Mouse (Mus musculus): ENCODE data around the gene Galnt10. TPM values are rescaled to one million over a fixed set of nuclear protein-coding genes. Genes with fewer than 3 reads are reported as not detected.

Gene Galnt10
- total RNA-seq, 2 experiments from 2014 or later = 39.4 to 102 TPM

DNA sequence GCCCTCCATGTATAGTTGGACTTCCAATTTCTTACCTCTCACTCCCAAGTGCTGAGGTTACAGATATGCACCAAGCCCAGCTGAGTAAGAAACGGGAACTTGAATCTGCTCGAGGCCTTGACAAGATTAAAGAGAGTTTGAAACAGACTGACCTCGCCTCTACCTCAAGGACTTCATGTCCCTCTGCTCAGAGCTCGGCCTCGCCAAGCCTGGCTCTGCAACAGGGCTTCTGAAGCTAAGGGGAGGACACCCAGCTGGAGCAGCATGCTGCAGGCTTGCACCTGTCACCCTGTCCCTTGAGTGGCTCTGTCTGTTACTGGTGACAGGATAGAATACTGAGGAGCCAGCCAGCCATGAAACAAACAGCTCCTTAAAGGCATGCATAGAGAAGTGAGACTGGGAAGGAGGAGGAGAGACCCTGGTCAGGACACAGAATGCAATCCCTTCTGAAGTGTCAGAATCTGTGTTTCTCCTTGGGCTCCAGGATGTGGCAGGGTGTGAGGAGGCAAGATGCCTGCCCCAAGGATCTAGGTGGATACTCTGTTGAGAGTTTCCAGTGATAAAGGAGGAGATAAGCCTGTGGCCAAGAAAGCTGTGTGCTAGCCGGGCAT is 11.2 kb upstream of the Galnt10 start:
- ATAC-seq (replicated peaks; ENCODE audit: low FRiP score, poor library complexity, severe bottlenecking) = no peak

GRCm38 (mm10) chr11:57635148-57635547 is 10.1 kb upstream of the Galnt10 start:
- ATAC-seq (replicated peaks; ENCODE audit: low FRiP score, poor library complexity, severe bottlenecking) = no peak

- no peak for ATAC-seq (replicated peaks; ENCODE audit: low FRiP score, poor library complexity, severe bottlenecking)
Measured at GRCm38 (mm10) chr11:57643691-57644090, 1.6 kb upstream of the Galnt10 start.

DNA sequence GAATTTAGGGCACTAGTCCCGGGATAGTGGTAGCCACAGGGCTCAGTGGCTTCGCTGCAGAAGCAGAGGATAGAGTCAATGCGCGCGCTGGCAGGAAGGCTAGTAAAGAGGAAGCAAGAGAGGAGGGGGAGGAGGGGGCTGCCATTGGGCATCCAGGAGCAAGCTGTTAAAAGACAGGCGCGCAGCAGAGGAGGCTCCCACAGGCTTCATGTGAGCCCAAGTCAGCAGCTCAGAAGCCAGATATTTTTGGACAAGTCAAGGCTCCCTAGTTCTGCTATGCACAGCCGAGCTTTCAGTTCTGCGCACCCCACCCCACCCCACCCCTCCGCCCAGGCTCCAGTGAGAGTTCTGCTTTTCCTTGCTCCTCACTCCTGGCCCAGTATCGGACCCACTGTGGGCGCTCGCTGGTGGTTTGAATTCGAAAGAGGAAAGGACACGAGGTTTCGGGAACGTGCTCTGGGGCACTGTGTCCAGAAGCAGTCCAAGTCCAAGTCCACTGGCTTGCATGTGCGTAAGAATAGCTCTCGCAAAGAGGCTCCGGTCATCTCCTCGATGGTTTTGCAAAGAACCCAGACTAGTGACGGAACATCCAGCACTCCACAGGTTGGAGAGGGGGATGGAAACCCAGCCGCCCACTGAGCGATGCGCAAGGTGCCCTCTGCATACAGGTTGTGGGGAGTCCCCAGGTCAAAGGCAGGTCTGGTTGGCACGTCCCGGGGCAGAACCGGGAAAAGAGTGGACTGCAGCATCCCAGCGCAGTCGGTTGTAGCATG is 811 bp upstream of the Galnt10 start:
- ATAC-seq (replicated peaks; ENCODE audit: low FRiP score, poor library complexity, severe bottlenecking) = peak; percentile 55

GRCm38 (mm10) chr11:57645847-57646246 is 605 bp downstream of the Galnt10 start:
- ATAC-seq (replicated peaks; ENCODE audit: low FRiP score, poor library complexity, severe bottlenecking) = no peak

- ATAC-seq (replicated peaks; ENCODE audit: low FRiP score, poor library complexity, severe bottlenecking) = no peak
Measured at GRCm38 (mm10) chr11:57646416-57646815, 1.2 kb downstream of the Galnt10 start.

DNA sequence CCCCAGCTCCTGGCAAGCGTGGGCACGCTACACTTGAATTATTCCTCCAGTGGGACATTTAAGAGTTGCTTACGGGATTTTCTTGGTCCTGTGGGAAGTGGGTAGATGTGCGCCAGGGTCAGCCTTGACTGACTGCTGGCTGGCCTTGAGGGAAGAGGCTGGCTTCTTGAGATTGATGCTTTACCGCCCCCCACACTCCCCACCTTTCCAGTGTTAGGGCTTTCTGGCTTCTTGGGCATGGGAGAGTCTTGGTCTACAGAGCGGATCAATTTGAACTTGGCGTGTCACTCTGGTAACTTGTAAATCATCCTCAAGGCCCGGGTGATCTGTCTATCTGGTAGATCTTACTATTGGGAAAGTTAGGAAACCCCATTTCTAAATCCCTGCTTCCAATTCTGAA is 1.7 kb downstream of the Galnt10 start:
- no peak for ATAC-seq (replicated peaks; ENCODE audit: low FRiP score, poor library complexity, severe bottlenecking)

- no peak for ATAC-seq (replicated peaks; ENCODE audit: low FRiP score, poor library complexity, severe bottlenecking)
Measured at GRCm38 (mm10) chr11:57647446-57647845, 2.2 kb downstream of the Galnt10 start.

- no peak for ATAC-seq (replicated peaks; ENCODE audit: low FRiP score, poor library complexity, severe bottlenecking)
Measured at GRCm38 (mm10) chr11:57648196-57648800, 3.1 kb downstream of the Galnt10 start.

GRCm38 (mm10) chr11:57649269-57649668 is 4.0 kb downstream of the Galnt10 start:
- no peak for ATAC-seq (replicated peaks; ENCODE audit: low FRiP score, poor library complexity, severe bottlenecking)

DNA sequence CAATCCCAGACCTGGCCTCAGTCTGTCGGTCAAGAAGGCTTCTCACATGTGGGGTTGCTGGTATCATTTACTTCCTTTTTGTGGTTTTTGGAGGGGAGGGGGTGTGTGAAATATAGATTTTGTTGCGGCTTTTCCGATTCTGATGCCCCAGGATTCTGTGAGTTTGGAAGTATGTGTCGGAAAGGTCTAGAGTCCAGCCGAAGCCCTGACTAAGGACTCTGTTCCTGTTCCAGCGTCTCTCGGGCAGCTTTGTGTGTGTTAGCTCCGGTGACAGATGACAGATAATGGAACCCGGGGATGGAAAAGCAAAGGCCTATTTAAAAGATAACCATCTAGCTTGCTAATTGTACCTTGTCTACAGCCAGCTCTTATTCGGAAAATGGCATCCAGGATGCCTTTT is 4.4 kb downstream of the Galnt10 start:
- ATAC-seq (replicated peaks; ENCODE audit: low FRiP score, poor library complexity, severe bottlenecking) = no peak

- ATAC-seq (replicated peaks; ENCODE audit: low FRiP score, poor library complexity, severe bottlenecking) = no peak
Measured at GRCm38 (mm10) chr11:57650867-57651266, 5.6 kb downstream of the Galnt10 start.

DNA sequence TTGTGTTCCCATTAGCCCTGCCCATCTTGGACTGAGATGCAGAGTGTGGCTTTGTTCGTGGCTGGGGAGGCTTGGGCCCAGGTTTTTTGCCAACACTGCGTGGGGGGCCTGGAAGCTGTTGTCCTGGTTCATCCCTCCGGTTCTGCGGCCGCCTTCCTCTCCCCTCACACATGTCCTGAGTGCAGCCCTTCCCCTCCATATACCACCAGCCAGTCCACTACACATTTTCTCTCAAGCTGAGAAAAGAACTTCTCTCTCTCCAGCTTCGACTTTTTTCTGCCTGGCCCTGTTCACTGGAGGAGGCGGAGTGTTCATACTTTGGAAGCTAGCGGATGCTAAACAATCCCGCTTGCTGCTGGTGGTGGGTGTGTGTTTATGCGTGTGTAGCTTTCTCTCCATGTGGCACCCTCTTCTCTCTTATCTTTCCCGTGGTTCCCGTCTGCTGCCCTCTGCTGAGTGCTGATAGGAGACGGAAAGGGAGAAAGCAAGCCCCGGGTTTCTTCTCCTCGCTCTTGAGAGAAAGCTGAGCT is 6.1 kb downstream of the Galnt10 start:
- ATAC-seq (replicated peaks; ENCODE audit: low FRiP score, poor library complexity, severe bottlenecking) = peak; percentile 75

DNA sequence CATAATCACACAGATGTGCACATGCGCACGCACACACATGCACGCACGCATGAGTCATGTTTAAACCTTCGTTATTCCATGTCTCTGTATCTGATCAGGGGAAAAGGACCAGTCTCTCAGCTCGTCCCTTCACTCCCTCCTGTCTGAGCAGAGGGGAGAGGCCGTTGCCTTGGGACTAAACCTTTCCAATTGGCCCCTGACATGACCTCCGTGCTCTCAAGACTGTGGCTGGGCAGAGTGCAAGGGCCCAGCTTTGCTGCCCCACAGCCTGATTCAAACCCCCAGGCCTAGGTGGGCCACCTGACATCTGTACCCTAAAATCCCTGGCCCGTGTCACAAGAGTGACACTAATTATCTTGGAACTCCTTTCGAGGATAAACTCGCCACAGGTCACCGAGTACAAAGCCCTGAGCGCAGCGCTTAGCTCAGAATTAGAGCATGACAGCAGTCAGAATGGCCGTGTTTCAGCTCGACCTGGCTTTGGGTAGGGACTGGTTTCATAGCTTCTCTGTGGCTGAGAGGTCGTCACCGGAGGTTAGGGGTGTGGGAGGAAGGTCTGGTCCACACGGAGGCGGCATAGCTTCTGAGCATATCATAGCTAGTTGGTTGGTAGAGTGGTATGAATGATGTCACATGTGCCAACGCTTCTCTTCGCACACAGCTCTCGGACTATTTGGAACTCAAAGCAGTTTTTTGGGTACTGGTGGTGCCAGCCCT is 7.1 kb downstream of the Galnt10 start:
- no peak for ATAC-seq (replicated peaks; ENCODE audit: low FRiP score, poor library complexity, severe bottlenecking)

GRCm38 (mm10) chr11:57652923-57653660 is 7.8 kb downstream of the Galnt10 start:
- ATAC-seq (replicated peaks; ENCODE audit: low FRiP score, poor library complexity, severe bottlenecking) = no peak

- ATAC-seq (replicated peaks; ENCODE audit: low FRiP score, poor library complexity, severe bottlenecking) = no peak
Measured at GRCm38 (mm10) chr11:57653796-57654195, 8.6 kb downstream of the Galnt10 start.

DNA sequence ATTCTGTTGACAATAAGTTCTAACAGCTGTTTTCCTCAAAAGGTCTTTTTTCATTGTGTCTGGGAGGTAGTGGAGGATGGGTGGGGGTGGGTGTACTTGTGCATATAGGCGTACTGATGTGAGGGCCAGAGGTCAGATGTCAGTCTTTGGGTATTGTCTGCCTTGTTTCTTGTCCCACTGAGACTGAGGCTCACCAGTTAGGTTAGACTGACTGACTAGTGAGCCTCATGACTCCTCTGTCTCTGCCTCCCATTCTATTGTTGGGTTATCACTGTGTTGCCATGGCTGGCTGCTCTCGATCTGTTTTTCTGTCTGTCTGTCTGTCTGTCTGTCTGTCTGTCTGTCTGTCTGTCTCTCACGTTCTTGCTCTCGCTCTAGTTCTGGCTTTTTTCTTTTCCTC is 9.1 kb downstream of the Galnt10 start:
- no peak for ATAC-seq (replicated peaks; ENCODE audit: low FRiP score, poor library complexity, severe bottlenecking)

DNA sequence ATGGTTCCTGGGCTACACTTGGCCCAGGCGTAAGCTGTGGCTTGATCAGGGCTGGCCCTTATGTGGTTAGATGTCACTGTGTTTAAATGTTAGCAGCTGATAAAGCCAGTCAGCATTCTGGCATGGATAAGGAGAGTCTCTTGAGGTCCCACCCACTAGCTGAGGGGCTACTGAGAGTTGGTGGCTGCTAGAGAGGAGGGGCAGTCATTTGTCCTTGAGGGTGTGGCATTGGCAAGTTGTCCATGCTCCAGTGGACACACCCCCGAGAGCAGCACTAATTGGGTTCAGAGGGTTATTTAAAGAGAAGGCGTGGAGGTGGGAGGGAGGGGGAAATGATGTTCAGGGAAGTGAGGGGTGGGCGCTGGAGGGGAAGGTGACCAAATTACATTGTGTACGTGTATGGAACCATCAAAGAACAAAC is 9.7 kb downstream of the Galnt10 start:
- peak; percentile 71 for ATAC-seq (replicated peaks; ENCODE audit: low FRiP score, poor library complexity, severe bottlenecking)

GRCm38 (mm10) chr11:57655669-57656325 is 10.6 kb downstream of the Galnt10 start:
- no peak for ATAC-seq (replicated peaks; ENCODE audit: low FRiP score, poor library complexity, severe bottlenecking)
